Mouse (Mus musculus): ENCODE data around the gene Wdr81.

GRCm38 (mm10) chr11:75462253-75462783, 7.8 kb upstream of the Wdr81 start:
- no peak for TF ChIP-seq POLR2A (IDR thresholded peaks at IDR 0.05; ENCODE audit: insufficient read depth, low read length)
- no peak for TF ChIP-seq CTCF (IDR thresholded peaks at IDR 0.05; ENCODE audit: low read depth, low read length)
